Mouse (Mus musculus): ENCODE results near the gene Ccr10. TPM values are rescaled to one million over a fixed set of nuclear protein-coding genes. Genes with fewer than 3 reads are reported as not detected.

Ccr10 gene
- total and polyA plus RNA-seq, 2 experiments from 2014 or later, result 0.16 to 0.88 TPM

DNA sequence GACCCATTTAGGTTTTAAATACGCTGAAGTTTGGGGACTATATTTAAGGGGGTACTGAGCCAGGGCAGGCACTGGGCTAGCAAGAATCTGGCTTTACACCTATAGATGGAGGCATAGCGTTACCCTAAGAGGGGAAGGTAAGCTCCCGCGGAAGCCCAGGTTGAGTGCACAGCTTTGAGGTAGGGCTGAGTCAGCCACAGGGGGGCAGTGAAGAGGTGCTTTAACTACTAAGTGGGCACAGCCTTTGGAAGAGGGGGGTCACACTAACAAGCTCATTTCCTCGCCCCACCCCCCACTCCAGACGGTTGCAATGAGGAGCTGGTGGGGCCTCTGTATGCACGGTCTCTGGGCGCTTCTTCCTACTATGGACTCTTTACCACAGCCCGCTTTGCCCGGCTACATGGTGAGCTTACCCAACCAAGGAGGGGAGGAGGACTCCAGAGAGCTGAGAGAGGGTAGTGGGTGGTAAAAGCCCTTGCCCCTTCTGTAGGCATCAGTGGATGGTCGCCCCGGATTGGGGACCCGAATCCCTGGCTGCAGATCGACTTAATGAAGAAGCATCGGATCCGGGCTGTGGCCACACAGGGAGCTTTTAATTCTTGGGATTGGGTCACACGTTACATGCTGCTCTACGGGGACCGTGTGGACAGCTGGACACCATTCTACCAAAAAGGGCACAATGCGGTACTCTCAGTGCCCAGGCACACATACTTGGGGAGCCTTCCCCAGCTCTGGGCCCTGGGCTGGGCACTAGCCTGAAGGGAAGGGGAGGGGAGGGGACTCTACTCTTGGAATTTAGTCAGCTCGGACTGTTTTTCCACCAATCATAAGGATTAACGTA lies 1.9 kb upstream of the Ccr10 start:
- Histone ChIP-seq H3K27me3 (ENCODE audit: insufficient read depth, low read length) (no peaks in the 10 kb centered on the region), H3K36me3 (ENCODE audit: insufficient read depth, low read length) (no peaks in the 10 kb centered on the region), H3K9me3 (ENCODE audit: low read length) (no peaks in the 10 kb centered on the region), H3K4me2 (ENCODE audit: low read depth, low read length) (peak overlapping the region; percentile 60), H3K4me3 (ENCODE audit: low read length) (peak overlapping the region; percentile 50), H3K4me1 (ENCODE audit: insufficient read depth, low read length) (peaks cover 18% of the 10 kb centered on the region), H3K27ac (peak overlapping the region; percentile 85), H3K9ac (replicated peaks; ENCODE audit: low read length) (peak overlapping the region; percentile 63)
- 24% methylated on average over 22 of the region's 22 CpGs for WGBS
- peak; percentile 71 for TF ChIP-seq CTCF (IDR thresholded peaks at IDR 0.05; ENCODE audit: low read depth)
- ATAC-seq (peak; percentile 33; the same call in 1 of the 2 replicates), DNase-seq (ENCODE audit: low spot score) (peak; percentile 88)

- H3K4me2 ChIP-seq (ENCODE audit: low read depth, low read length), result peak overlapping the region; percentile 60
- WGBS, result under 1% methylated on average over 25 of the region's 25 CpGs
- DNase-seq (ENCODE audit: low spot score), result peak; percentile 66
- peak; percentile 61 for TF ChIP-seq CTCF (IDR thresholded peaks at IDR 0.05; ENCODE audit: low read depth)
- H3K4me1 ChIP-seq (ENCODE audit: insufficient read depth, low read length), result peaks cover 18% of the 10 kb centered on the region
- H3K27ac ChIP-seq, result peak overlapping the region; percentile 85
- no peaks in the 10 kb centered on the region for H3K9me3 ChIP-seq (ENCODE audit: low read length)
- peak overlapping the region; percentile 63 for H3K9ac ChIP-seq (replicated peaks; ENCODE audit: low read length)
- ATAC-seq, result no peak
- H3K27me3 ChIP-seq (ENCODE audit: insufficient read depth, low read length), result no peaks in the 10 kb centered on the region
- H3K4me3 ChIP-seq (ENCODE audit: low read length), result peak overlapping the region; percentile 50
- no peaks in the 10 kb centered on the region for H3K36me3 ChIP-seq (ENCODE audit: insufficient read depth, low read length)
Observed at GRCm38 (mm10) chr11:101176117-101176691, 961 bp upstream of the Ccr10 start.

GRCm38 (mm10) chr11:101175636-101176116 lies 433 bp upstream of the Ccr10 start:
- Histone ChIP-seq H3K27me3 (ENCODE audit: insufficient read depth, low read length) (no peaks in the 10 kb centered on the region), H3K9ac (replicated peaks; ENCODE audit: low read length) (no peak overlapping the region; the same call in 1 of the 2 replicates)
- DNase-seq (ENCODE audit: low spot score), result peak; percentile 83

DNA sequence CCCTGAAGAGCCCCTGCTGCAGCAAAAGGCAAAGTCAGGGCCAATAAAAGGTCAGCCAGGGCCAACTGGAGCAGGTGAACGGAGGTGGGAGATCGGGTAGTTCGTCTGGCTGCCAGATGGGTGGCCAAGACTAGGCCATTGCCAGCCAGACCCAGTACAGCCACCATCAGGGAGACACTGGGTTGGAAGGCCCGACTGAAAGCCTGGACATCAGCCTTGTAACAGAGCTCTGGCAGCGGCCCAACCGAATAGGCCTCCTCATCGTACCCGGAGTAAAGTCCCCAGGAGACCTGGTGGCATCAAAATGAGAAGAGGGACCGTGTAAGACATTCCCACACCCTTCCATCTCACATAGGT lies 876 bp downstream of the Ccr10 start:
- TF ChIP-seq CTCF (IDR thresholded peaks at IDR 0.05; ENCODE audit: low read depth), result no peak
- Histone ChIP-seq H3K27me3 (ENCODE audit: insufficient read depth, low read length) (no peaks in the 10 kb centered on the region), H3K27ac (peak overlapping the region; percentile 75), H3K4me2 (ENCODE audit: low read depth, low read length) (peak overlapping the region; percentile 60), H3K4me1 (ENCODE audit: insufficient read depth, low read length) (peaks cover 25% of the 10 kb centered on the region), H3K36me3 (ENCODE audit: insufficient read depth, low read length) (no peaks in the 10 kb centered on the region), H3K9ac (replicated peaks; ENCODE audit: low read length) (peak overlapping the region; percentile 45), H3K9me3 (ENCODE audit: low read length) (no peaks in the 10 kb centered on the region), H3K4me3 (ENCODE audit: low read length) (peak overlapping the region; percentile 25)
- 30% methylated on average over 9 of the region's 9 CpGs for WGBS
- DNase-seq (ENCODE audit: low spot score), result no peak
- no peak for ATAC-seq

More at GRCm38 (mm10) chr11:101175636-101176116, 433 bp upstream of the Ccr10 start:
- Histone ChIP-seq H3K4me1 (ENCODE audit: insufficient read depth, low read length) (peaks cover 18% of the 10 kb centered on the region), H3K27ac (peak overlapping the region; percentile 85; the same call in 1 of the 2 replicates), H3K9me3 (ENCODE audit: low read length) (no peaks in the 10 kb centered on the region), H3K4me2 (ENCODE audit: low read depth, low read length) (peak overlapping the region; percentile 60), H3K4me3 (ENCODE audit: low read length) (peak overlapping the region; percentile 50), H3K36me3 (ENCODE audit: insufficient read depth, low read length) (no peaks in the 10 kb centered on the region)
- WGBS, result 9% methylated on average over 11 of the region's 11 CpGs
- ATAC-seq, result no peak
- no peak for TF ChIP-seq CTCF (IDR thresholded peaks at IDR 0.05; ENCODE audit: low read depth)

GRCm38 (mm10) chr11:101173631-101174388 lies 1.4 kb downstream of the Ccr10 start:
- H3K9ac ChIP-seq (replicated peaks; ENCODE audit: low read length), result peak overlapping the region; percentile 45
- no peaks in the 10 kb centered on the region for H3K36me3 ChIP-seq (ENCODE audit: insufficient read depth, low read length)
- TF ChIP-seq CTCF (IDR thresholded peaks at IDR 0.05; ENCODE audit: low read depth), result peak; percentile 89
- WGBS, result 1% methylated on average over 61 of the region's 61 CpGs
- peak overlapping the region; percentile 60 for H3K4me2 ChIP-seq (ENCODE audit: low read depth, low read length)
- H3K4me1 ChIP-seq (ENCODE audit: insufficient read depth, low read length), result peaks cover 31% of the 10 kb centered on the region
- ATAC-seq (peak; percentile 53), DNase-seq (ENCODE audit: low spot score) (peak; percentile 90)
- H3K4me3 ChIP-seq (ENCODE audit: low read length), result peak overlapping the region; percentile 25
- peak overlapping the region; percentile 75 for H3K27ac ChIP-seq
- H3K27me3 ChIP-seq (ENCODE audit: insufficient read depth, low read length), result no peaks in the 10 kb centered on the region
- H3K9me3 ChIP-seq (ENCODE audit: low read length), result no peaks in the 10 kb centered on the region

DNA sequence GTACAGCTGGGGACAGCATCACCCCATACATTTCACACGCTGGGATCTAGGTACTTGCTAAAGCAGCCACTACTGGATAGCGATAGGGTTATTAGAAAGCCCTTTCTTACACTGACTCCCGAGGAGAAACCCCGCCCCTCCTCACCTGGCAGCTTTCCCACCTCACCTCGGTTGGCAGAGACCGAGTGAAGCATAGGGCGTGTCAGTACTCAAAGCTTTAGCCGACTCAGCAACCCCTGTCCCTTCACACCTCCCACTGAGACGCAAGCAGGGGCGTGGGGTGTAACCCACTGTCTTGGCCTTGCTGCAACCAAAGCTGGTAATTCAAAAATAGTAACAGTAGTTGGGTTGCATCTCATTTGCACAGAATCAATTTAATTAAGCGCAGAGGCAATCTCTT lies 2.1 kb downstream of the Ccr10 start:
- no peak for TF ChIP-seq CTCF (IDR thresholded peaks at IDR 0.05; ENCODE audit: low read depth)
- Histone ChIP-seq H3K36me3 (ENCODE audit: insufficient read depth, low read length) (no peaks in the 10 kb centered on the region), H3K9me3 (ENCODE audit: low read length) (no peaks in the 10 kb centered on the region), H3K4me1 (ENCODE audit: insufficient read depth, low read length) (peaks cover 34% of the 10 kb centered on the region), H3K27me3 (ENCODE audit: insufficient read depth, low read length) (0 out of 2 replicates have a peak, but pooled peaks cover 5% of the 10 kb centered on the region), H3K4me2 (ENCODE audit: low read depth, low read length) (peak overlapping the region; percentile 60), H3K27ac (peak overlapping the region; percentile 75; the same call in 1 of the 2 replicates), H3K9ac (replicated peaks; ENCODE audit: low read length) (peak overlapping the region; percentile 45; the same call in 1 of the 2 replicates), H3K4me3 (ENCODE audit: low read length) (peak overlapping the region; percentile 25; the same call in 1 of the 2 replicates)
- no peak for ATAC-seq
- 7% methylated on average over 11 of the region's 11 CpGs for WGBS
- DNase-seq (ENCODE audit: low spot score), result no peak

Measured in hindbrain, postnatal 0 days (tissue).